Mouse (Mus musculus): ENCODE measurements around the gene Pitpnm3.

DNA sequence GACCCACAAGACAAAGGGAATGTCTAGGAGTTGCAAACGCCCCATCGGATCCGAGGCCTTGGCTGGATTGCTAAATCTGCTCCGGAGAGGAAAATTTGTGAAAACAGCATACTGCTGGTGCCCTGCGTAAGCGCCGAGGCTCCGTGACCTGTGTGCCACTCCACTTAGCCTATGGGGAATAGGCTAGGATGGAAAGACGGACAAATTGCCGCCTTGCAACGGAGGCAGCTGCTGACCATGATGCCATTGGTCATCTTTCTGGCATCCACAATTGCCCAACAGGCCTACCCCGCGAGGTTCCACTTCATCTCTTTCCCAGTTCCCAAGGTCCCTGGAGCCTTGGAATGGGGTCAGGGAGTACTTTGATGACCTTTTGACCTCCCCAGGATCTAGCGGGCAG, 92.9 kb downstream of the Pitpnm3 start:
- TF ChIP-seq CTCF (IDR thresholded peaks at IDR 0.05; ENCODE audit: extremely low read depth, insufficient read depth, low read length) (no peak), POLR2A (IDR thresholded peaks at IDR 0.05; ENCODE audit: extremely low read depth, insufficient read depth, low read length) (no peak)
